In the genomic region with DNA sequence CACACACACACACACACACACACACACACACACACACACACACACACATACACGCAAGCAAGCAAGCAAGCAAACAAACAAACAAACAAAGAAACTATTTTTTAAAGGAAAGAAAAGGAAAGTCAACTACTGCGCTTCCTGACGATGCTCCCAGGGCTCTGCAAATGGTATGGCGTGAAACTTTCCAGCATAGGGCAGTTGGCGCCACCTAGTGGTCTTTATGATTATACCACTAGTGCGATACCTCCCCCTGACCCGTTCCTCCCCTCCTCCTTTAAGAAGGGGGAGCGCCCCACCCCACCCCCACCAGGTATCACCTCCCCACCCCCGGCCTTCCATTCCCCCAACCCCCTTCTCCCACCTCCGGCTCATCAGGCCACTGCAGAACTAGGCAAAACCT, we compare ENCODE assay signal across 8 mouse cellular contexts. TPM values are rescaled to one million over a fixed set of nuclear protein-coding genes. Genes with fewer than 3 reads are reported as not detected.
DNase-seq lines count a peak whose midpoint lies in the region; ATAC-seq and TF ChIP-seq lines count a peak whose summit lies in the region.

No protein-coding gene starts in this region.

- H3K27me3 ChIP-seq in forebrain, embryonic 15.5 days, result 0 out of 2 replicates have a peak, but pooled peaks cover 3% of the 10 kb centered on the region
- 0 out of 2 replicates have a peak, but pooled peaks cover 3% of the 10 kb centered on the region for H3K27me3 ChIP-seq in lung, postnatal 0 days (replicated peaks; ENCODE audit: insufficient read depth, low read length)

- DNase-seq in 416B (ENCODE audit: low read depth), result peak; percentile 67
- peak; percentile 36 for DNase-seq in cerebellum, adult 11-12 months
- DNase-seq in lung, postnatal 0 days (ENCODE audit: low spot score), result peak; percentile 84
- peak; percentile 55 for DNase-seq in retina, adult 2 months (ENCODE audit: low read depth, low spot score)
- DNase-seq in Muller cell, postnatal 12 days (ENCODE audit: inconsistent ontology term), result no peak

- H3K4me2 ChIP-seq in forebrain, embryonic 15.5 days (replicated peaks), result no peak overlapping the region
- no peak overlapping the region for H3K4me2 ChIP-seq in lung, postnatal 0 days (replicated peaks; ENCODE audit: low read depth, low read length)

- H3K9ac ChIP-seq in forebrain, embryonic 15.5 days (replicated peaks), result no peak overlapping the region
- H3K9ac ChIP-seq in lung, postnatal 0 days (replicated peaks; ENCODE audit: low read depth), result no peak overlapping the region

- ATAC-seq in CD4-positive, CD25-positive, alpha-beta regulatory T cell, adult 4 months, result peak; percentile 78
- 0 out of 2 replicates have a peak, but pooled peaks have one; percentile 55 for ATAC-seq in forebrain, embryonic 15.5 days (replicated peaks)
- peak; percentile 85 for ATAC-seq in inflammation-experienced regulatory T-cells, adult 6 months
- peak; percentile 68 for ATAC-seq in lung, postnatal 0 days

- no peaks in the 10 kb centered on the region for H3K9me3 ChIP-seq in forebrain, embryonic 15.5 days
- no peaks in the 10 kb centered on the region for H3K9me3 ChIP-seq in lung, postnatal 0 days (ENCODE audit: low read length)

- TF ChIP-seq EP300 in lung, postnatal 0 days (IDR thresholded peaks at IDR 0.05), result no peak

- peak; percentile 84 for TF ChIP-seq CTCF in lung, postnatal 0 days (IDR thresholded peaks at IDR 0.05)

- H3K4me3 ChIP-seq in forebrain, embryonic 15.5 days, result no peak overlapping the region
- H3K4me3 ChIP-seq in lung, postnatal 0 days (ENCODE audit: low read depth, low read length), result no peak overlapping the region

- H3K27ac ChIP-seq in forebrain, embryonic 15.5 days (replicated peaks), result no peak overlapping the region
- no peak overlapping the region for H3K27ac ChIP-seq in lung, postnatal 0 days (ENCODE audit: low read length)

- H3K4me1 ChIP-seq in forebrain, embryonic 15.5 days, result 0 out of 2 replicates have a peak, but pooled peaks cover 4% of the 10 kb centered on the region
- no peaks in the 10 kb centered on the region for H3K4me1 ChIP-seq in lung, postnatal 0 days (ENCODE audit: insufficient read depth, low read depth, low read length)

- 2% methylated on average over 9 of the region's 10 CpGs for WGBS in forebrain, embryonic 15.5 days
- WGBS in lung, postnatal 0 days, result 3% methylated on average over 10 of the region's 10 CpGs

- H3K36me3 ChIP-seq in forebrain, embryonic 15.5 days, result no peaks in the 10 kb centered on the region
- no peaks in the 10 kb centered on the region for H3K36me3 ChIP-seq in lung, postnatal 0 days (ENCODE audit: insufficient read depth, low read length)

RNA-seq across cellular contexts. Expression of gene Pdia6, which starts 9.4 kb away (rescaled TPM):
- polyA plus RNA-seq in CD4-positive, CD25-positive, alpha-beta regulatory T cell, adult 4 months (2017; shearing (Covaris generic)), result 100 to 1,000 TPM; 165 to 229 TPM
- 355 and 366 TPM in 2 replicates for polyA plus RNA-seq in forebrain, embryonic 15.5 days (2015; fragmentation: Nextera tagmentation; extraction: Ambion mirVana)
- 100 to 1,000 TPM; 186 to 215 (median 194) TPM for polyA plus RNA-seq in inflammation-experienced regulatory T-cells, adult 6 months (2017; shearing (Covaris generic))
- polyA plus RNA-seq in lung, postnatal 0 days (2015; fragmentation: Nextera tagmentation; extraction: Ambion mirVana), result 249 and 298 TPM in 2 replicates
